Mouse (Mus musculus): Measurements from ENCODE around the gene Clstn3. TPM values are rescaled to one million over a fixed set of nuclear protein-coding genes. Genes with fewer than 3 reads are reported as not detected.
A peak's percentile ranks its signal among the peaks of the same experiment; 100 is the strongest.
"Not testable (repeated sequence)": the region's sequence is repeated elsewhere in the genome, so short reads cannot be mapped to it uniquely, and the experiment has no call there.

Gene Clstn3
- polyA plus RNA-seq, 1 experiment, result 385 TPM

GRCm38 (mm10) chr6:124427791-124428576, 36.6 kb downstream of the Clstn3 start:
- DNase-seq, result peak in 1 of 2 experiments; percentile 27
- TF ChIP-seq CTCF (IDR thresholded peaks at IDR 0.05; ENCODE audit: borderline replicate concordance, insufficient read depth, low read depth, low read length) (no peak), POLR2A (IDR thresholded peaks at IDR 0.05; ENCODE audit: borderline replicate concordance, insufficient read depth, low read length) (no peak)
- Histone ChIP-seq H3K27ac (ENCODE audit: insufficient read depth, low read length) (no peak overlapping the region), H3K27me3 (ENCODE audit: control insufficient read depth, insufficient read depth, low read length) (no peaks in the 10 kb centered on the region), H3K4me1 (ENCODE audit: control insufficient read depth, insufficient read depth, low read length) (peaks cover 3% of the 10 kb centered on the region), H3K4me3 (replicated peaks; ENCODE audit: insufficient read depth, low read depth, low read length) (no peak overlapping the region)
- 12% methylated on average over 6 of the region's 6 CpGs for WGBS

GRCm38 (mm10) chr6:124427289-124427688, 37.3 kb downstream of the Clstn3 start:
- 68% methylated on average over 7 of the region's 7 CpGs for WGBS
- H3K4me1 ChIP-seq (ENCODE audit: control insufficient read depth, insufficient read depth, low read length), result peaks cover 3% of the 10 kb centered on the region
- H3K27ac ChIP-seq (ENCODE audit: insufficient read depth, low read length), result no peak overlapping the region
- no peaks in the 10 kb centered on the region for H3K27me3 ChIP-seq (ENCODE audit: control insufficient read depth, insufficient read depth, low read length)
- TF ChIP-seq CTCF (IDR thresholded peaks at IDR 0.05; ENCODE audit: borderline replicate concordance, insufficient read depth, low read depth, low read length) (no peak), POLR2A (IDR thresholded peaks at IDR 0.05; ENCODE audit: borderline replicate concordance, insufficient read depth, low read length) (no peak)
- H3K4me3 ChIP-seq (replicated peaks; ENCODE audit: insufficient read depth, low read depth, low read length), result no peak overlapping the region
- DNase-seq, result no peak

GRCm38 (mm10) chr6:124426604-124427003, 38.0 kb downstream of the Clstn3 start:
- TF ChIP-seq POLR2A (IDR thresholded peaks at IDR 0.05; ENCODE audit: borderline replicate concordance, insufficient read depth, low read length) (no peak), CTCF (IDR thresholded peaks at IDR 0.05; ENCODE audit: borderline replicate concordance, insufficient read depth, low read depth, low read length) (no peak)

GRCm38 (mm10) chr6:124425523-124425922, 39.1 kb downstream of the Clstn3 start:
- no peak overlapping the region for H3K27ac ChIP-seq (ENCODE audit: insufficient read depth, low read length)
- peaks cover 3% of the 10 kb centered on the region for H3K4me1 ChIP-seq (ENCODE audit: control insufficient read depth, insufficient read depth, low read length)
- 78% methylated on average over 6 of the region's 6 CpGs for WGBS
- H3K4me3 ChIP-seq (replicated peaks; ENCODE audit: insufficient read depth, low read depth, low read length), result no peak overlapping the region
- DNase-seq, result no peak
- no peak for TF ChIP-seq POLR2A (IDR thresholded peaks at IDR 0.05; ENCODE audit: borderline replicate concordance, insufficient read depth, low read length)
- H3K27me3 ChIP-seq (ENCODE audit: control insufficient read depth, insufficient read depth, low read length), result no peaks in the 10 kb centered on the region

More at GRCm38 (mm10) chr6:124426604-124427003, 38.0 kb downstream of the Clstn3 start:
- no peak for DNase-seq
- H3K27me3 ChIP-seq (ENCODE audit: control insufficient read depth, insufficient read depth, low read length), result no peaks in the 10 kb centered on the region
- no peak overlapping the region for H3K4me3 ChIP-seq (replicated peaks; ENCODE audit: insufficient read depth, low read depth, low read length)
- H3K4me1 ChIP-seq (ENCODE audit: control insufficient read depth, insufficient read depth, low read length), result peaks cover 3% of the 10 kb centered on the region
- H3K27ac ChIP-seq (ENCODE audit: insufficient read depth, low read length), result no peak overlapping the region
- 37% methylated on average over 3 of the region's 3 CpGs for WGBS

- not testable (repeated sequence) for H3K27me3 ChIP-seq (ENCODE audit: control insufficient read depth, insufficient read depth, low read length); DNase-seq; H3K27ac ChIP-seq (ENCODE audit: insufficient read depth, low read length); H3K4me3 ChIP-seq (replicated peaks; ENCODE audit: insufficient read depth, low read depth, low read length); H3K4me1 ChIP-seq (ENCODE audit: control insufficient read depth, insufficient read depth, low read length)
- whole genome bisulfite sequencing, result 74% methylated on average over 7 of the region's 7 CpGs
Observed at GRCm38 (mm10) chr6:124425042-124425441, 39.6 kb downstream of the Clstn3 start.

GRCm38 (mm10) chr6:124424068-124424498, 40.5 kb downstream of the Clstn3 start:
- Histone ChIP-seq H3K4me1 (ENCODE audit: control insufficient read depth, insufficient read depth, low read length) (peaks cover 3% of the 10 kb centered on the region), H3K4me3 (replicated peaks; ENCODE audit: insufficient read depth, low read depth, low read length) (no peak overlapping the region), H3K27ac (ENCODE audit: insufficient read depth, low read length) (no peak overlapping the region), H3K27me3 (ENCODE audit: control insufficient read depth, insufficient read depth, low read length) (no peaks in the 10 kb centered on the region)
- no peak for DNase-seq
- TF ChIP-seq CTCF (IDR thresholded peaks at IDR 0.05; ENCODE audit: borderline replicate concordance, insufficient read depth, low read depth, low read length) (no peak), POLR2A (IDR thresholded peaks at IDR 0.05; ENCODE audit: borderline replicate concordance, insufficient read depth, low read length) (no peak)
- 73% methylated on average over 1 of the region's 1 CpGs for WGBS

GRCm38 (mm10) chr6:124418686-124419085, 45.9 kb downstream of the Clstn3 start:
- no peak for DNase-seq
- WGBS, result 92% methylated on average over 3 of the region's 3 CpGs
- no peak overlapping the region for H3K4me3 ChIP-seq (replicated peaks; ENCODE audit: insufficient read depth, low read depth, low read length)
- TF ChIP-seq CTCF (IDR thresholded peaks at IDR 0.05; ENCODE audit: borderline replicate concordance, insufficient read depth, low read depth, low read length) (no peak), POLR2A (IDR thresholded peaks at IDR 0.05; ENCODE audit: borderline replicate concordance, insufficient read depth, low read length) (no peak)
- no peak overlapping the region for H3K27ac ChIP-seq (ENCODE audit: insufficient read depth, low read length)
- no peaks in the 10 kb centered on the region for H3K27me3 ChIP-seq (ENCODE audit: control insufficient read depth, insufficient read depth, low read length)
- peaks cover 3% of the 10 kb centered on the region; the same call in 1 of the 2 replicates for H3K4me1 ChIP-seq (ENCODE audit: control insufficient read depth, insufficient read depth, low read length)

GRCm38 (mm10) chr6:124415347-124416088, 49.1 kb downstream of the Clstn3 start:
- H3K27me3 ChIP-seq (ENCODE audit: control insufficient read depth, insufficient read depth, low read length), result no peaks in the 10 kb centered on the region
- peak overlapping the region; percentile 69 for H3K4me3 ChIP-seq (replicated peaks; ENCODE audit: insufficient read depth, low read depth, low read length)
- TF ChIP-seq CTCF (IDR thresholded peaks at IDR 0.05; ENCODE audit: borderline replicate concordance, insufficient read depth, low read depth, low read length) (peak; percentile 82), POLR2A (IDR thresholded peaks at IDR 0.05; ENCODE audit: borderline replicate concordance, insufficient read depth, low read length) (no peak)
- H3K4me1 ChIP-seq (ENCODE audit: control insufficient read depth, insufficient read depth, low read length), result peaks cover 3% of the 10 kb centered on the region; the same call in 1 of the 2 replicates
- under 1% methylated on average over 21 of the region's 21 CpGs for WGBS
- peak; percentile 91 to 94 for DNase-seq
- H3K27ac ChIP-seq (ENCODE audit: insufficient read depth, low read length), result peak overlapping the region; percentile 82

Data from cerebellum, adult 2 months (tissue).